Mouse (Mus musculus): ENCODE results near the gene Gpr65.

- no peak for TF ChIP-seq ZMIZ1 (IDR thresholded peaks at IDR 0.05; ENCODE audit: low read depth, low read length)
- no peak for TF ChIP-seq RCOR1 (IDR thresholded peaks at IDR 0.05; ENCODE audit: low read depth, low read length)
- TF ChIP-seq POLR2A (IDR thresholded peaks at IDR 0.05; ENCODE audit: control insufficient read depth in 1 of 2, insufficient read depth in 1 of 2, low read depth in 1 of 2, low read length in 2 of 2, poor library complexity in 1 of 2), result no peak
- TF ChIP-seq NRF1 (IDR thresholded peaks at IDR 0.05; ENCODE audit: insufficient read depth, low read depth, low read length, poor library complexity, severe bottlenecking), result no peak
- TF ChIP-seq USF1 (IDR thresholded peaks at IDR 0.05; ENCODE audit: low read depth, low read length), result no peak
- TF ChIP-seq MAFK (IDR thresholded peaks at IDR 0.05; ENCODE audit: borderline replicate concordance, low read depth, low read length), result no peak
These were observed 23.8 kb downstream of the Gpr65 start for GRCm38 (mm10) chr12:98292278-98292677.
